Mouse (Mus musculus) hindbrain, embryonic 10.5 days (tissue): ENCODE results near the gene Sfrp4. TPM values are rescaled to one million over a fixed set of nuclear protein-coding genes. Genes with fewer than 3 reads are reported as not detected.

ENCODE experiments used
- DNase-seq: peaks from one replicate; pipeline ENCODE4 v3.0.0-alpha.2; 2017; ENCODE audit warnings: low spot score
- H3K27ac ChIP-seq: fragments of 300-500 bp; sonication (generic); 2 replicates; pipeline ENCODE4 v1.5.1; 2016; ENCODE audit warnings: mild to moderate bottlenecking, moderate library complexity
- H3K27me3 ChIP-seq: fragments of 300-500 bp; sonication (generic); 2 replicates; pipeline ENCODE4 v1.6.1; 2016; ENCODE audit warnings: mild to moderate bottlenecking; ENCODE audit not compliant: poor library complexity, insufficient read depth, severe bottlenecking
- H3K36me3 ChIP-seq: fragments of 300-500 bp; sonication (generic); 2 replicates; pipeline ENCODE4 v1.6.1; 2016; ENCODE audit warnings: mild to moderate bottlenecking, moderate library complexity
- H3K4me1 ChIP-seq: fragments of 300-500 bp; sonication (generic); replicated peaks from 2 replicates; pipeline ENCODE4 v1.6.1; 2016; ENCODE audit warnings: mild to moderate bottlenecking
- H3K4me3 ChIP-seq: fragments of 300-500 bp; sonication (generic); 2 replicates; pipeline ENCODE4 v1.5.1; 2016; ENCODE audit warnings: mild to moderate bottlenecking, moderate library complexity
- H3K9me3 ChIP-seq: fragments of 300-500 bp; sonication (generic); 2 replicates; pipeline ENCODE4 v1.6.1; 2016; ENCODE audit warnings: mild to moderate bottlenecking, moderate library complexity
- WGBS: fragments of 180-500 bp; shearing (Covaris S2); methylation state at CpG from one replicate; pipeline ENCODE4 v1.1.7; 2016; 5-methylcytosine and 5-hydroxymethylcytosine counted together
- polyA plus RNA-seq: library from polyadenylated mRNA; unstranded; fragments of >200 nt; fragmentation: Nextera tagmentation; extraction: Ambion mirVana; gene quantifications from 2 replicates; pipeline ENCODE4 v1.2.1, GENCODE M21; 2016

Sfrp4 gene
- polyA plus RNA-seq, 1 experiment from 2014 or later, result 1.3 TPM

GRCm38 (mm10) chr13:19614311-19614710, 8.6 kb upstream of the Sfrp4 start:
- no peak for DNase-seq
- H3K36me3 ChIP-seq, result no peaks in the 10 kb centered on the region
- no peak overlapping the region for H3K27ac ChIP-seq
- H3K4me1 ChIP-seq, result peaks cover 24% of the 10 kb centered on the region
- no peaks in the 10 kb centered on the region for H3K27me3 ChIP-seq
- no peak overlapping the region for H3K4me3 ChIP-seq
- 91% methylated on average over 1 of the region's 1 CpGs for WGBS
- no peaks in the 10 kb centered on the region for H3K9me3 ChIP-seq

DNA sequence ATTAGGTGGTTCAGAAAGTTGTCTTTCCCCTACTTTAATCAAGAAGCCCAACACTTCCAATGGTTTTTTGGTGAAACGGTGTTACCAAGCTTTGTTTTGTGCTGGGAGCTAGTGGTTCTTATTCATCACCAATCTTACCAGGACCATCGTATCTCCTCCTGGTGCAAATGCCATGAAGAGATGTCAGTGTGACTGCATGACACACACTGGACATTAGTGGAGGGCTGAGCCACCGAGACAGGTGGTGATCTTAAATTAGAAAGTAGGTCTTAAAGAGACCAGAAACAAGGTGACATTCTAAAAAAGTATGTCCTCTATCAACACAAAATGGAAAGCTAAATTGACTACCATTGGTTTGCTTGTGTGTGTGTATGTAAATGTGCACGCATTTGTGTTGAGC, 4.8 kb upstream of the Sfrp4 start:
- H3K4me1 ChIP-seq, result peaks cover 26% of the 10 kb centered on the region

DNA sequence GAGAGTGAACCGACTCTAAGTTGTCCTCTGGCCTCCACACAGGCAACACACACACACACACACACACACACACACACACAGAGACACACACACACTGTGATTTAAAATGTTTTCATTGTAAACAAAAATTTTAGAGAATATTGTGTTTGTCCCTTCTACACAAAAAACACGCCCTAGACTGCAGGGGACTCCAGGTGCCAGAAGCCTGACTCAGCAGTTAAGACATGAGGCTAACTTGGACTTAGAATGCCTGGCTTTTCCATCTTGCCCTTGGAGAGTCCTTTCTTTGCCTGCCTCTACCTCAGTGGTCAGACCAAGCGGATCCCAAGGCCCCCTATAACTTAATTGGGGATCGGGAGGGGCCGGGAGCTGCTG, 4.1 kb upstream of the Sfrp4 start:
- WGBS, result 10% methylated on average over 5 of the region's 5 CpGs
- peak overlapping the region; percentile 83 for H3K4me3 ChIP-seq
- H3K4me1 ChIP-seq, result peaks cover 33% of the 10 kb centered on the region
- no peaks in the 10 kb centered on the region for H3K9me3 ChIP-seq
- no peaks in the 10 kb centered on the region for H3K36me3 ChIP-seq
- H3K27ac ChIP-seq, result peak overlapping the region; percentile 93
- peaks cover 30% of the 10 kb centered on the region for H3K27me3 ChIP-seq
- DNase-seq, result no peak

More for the DNA sequence above, 4.8 kb upstream of the Sfrp4 start:
- WGBS, result 92% methylated on average over 4 of the region's 4 CpGs
- no peaks in the 10 kb centered on the region for H3K9me3 ChIP-seq
- DNase-seq, result no peak
- H3K4me3 ChIP-seq, result no peak overlapping the region
- peaks cover 23% of the 10 kb centered on the region for H3K27me3 ChIP-seq
- H3K36me3 ChIP-seq, result no peaks in the 10 kb centered on the region
- H3K27ac ChIP-seq, result no peak overlapping the region

DNA sequence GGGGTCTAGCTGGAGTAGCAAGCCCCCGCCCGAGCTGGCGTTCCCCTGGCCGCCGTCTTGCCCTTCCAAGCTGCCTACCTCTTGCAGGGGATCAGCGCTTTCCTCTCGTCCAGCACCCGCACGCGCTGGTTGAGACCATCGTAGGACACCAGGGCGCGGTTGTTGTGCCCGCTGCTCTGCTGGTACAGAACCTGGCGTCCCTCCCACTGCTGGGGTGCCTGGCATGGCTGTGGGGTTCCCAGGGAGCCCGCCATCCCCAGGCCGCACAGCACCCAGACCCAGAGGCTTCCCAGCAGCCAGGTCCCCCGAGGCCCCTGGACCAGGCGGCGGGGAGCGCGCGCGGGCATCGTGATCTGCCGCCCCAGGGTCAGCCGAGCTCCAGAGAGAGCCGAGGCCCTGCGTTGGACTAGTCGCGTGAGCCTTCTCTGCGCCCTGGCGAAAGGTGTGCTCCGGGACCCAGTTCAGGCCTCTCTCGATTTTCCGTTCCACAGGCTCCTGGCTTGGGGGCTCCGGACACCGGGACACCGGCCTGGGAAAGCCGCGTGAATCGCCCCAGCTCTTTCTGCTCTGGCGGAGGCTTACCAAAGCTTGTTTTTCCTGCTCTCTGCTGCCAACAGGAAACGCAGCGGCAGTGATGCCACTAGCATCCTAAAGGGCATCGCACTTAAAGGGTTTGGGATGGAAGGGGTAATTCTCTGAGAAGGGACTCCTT, 3.5 kb upstream of the Sfrp4 start, which contains the start of gene Epdr1:
Gene Epdr1, minus strand, starts transcription at position 712 of the 712 bp plus-strand sequence.
- peak within 1 kb of the TSS; percentile 93 for H3K27ac ChIP-seq
- DNase-seq, result peak; percentile 84
- H3K9me3 ChIP-seq, result no peaks in the 10 kb centered on the region
- under 1% methylated on average over 46 of the region's 46 CpGs for WGBS
- H3K4me1 ChIP-seq, result peaks cover 33% of the 10 kb centered on the region
- H3K36me3 ChIP-seq, result no peaks in the 10 kb centered on the region
- H3K27me3 ChIP-seq, result peaks cover 35% of the 10 kb centered on the region
- peak within 1 kb of the TSS; percentile 83 for H3K4me3 ChIP-seq

DNA sequence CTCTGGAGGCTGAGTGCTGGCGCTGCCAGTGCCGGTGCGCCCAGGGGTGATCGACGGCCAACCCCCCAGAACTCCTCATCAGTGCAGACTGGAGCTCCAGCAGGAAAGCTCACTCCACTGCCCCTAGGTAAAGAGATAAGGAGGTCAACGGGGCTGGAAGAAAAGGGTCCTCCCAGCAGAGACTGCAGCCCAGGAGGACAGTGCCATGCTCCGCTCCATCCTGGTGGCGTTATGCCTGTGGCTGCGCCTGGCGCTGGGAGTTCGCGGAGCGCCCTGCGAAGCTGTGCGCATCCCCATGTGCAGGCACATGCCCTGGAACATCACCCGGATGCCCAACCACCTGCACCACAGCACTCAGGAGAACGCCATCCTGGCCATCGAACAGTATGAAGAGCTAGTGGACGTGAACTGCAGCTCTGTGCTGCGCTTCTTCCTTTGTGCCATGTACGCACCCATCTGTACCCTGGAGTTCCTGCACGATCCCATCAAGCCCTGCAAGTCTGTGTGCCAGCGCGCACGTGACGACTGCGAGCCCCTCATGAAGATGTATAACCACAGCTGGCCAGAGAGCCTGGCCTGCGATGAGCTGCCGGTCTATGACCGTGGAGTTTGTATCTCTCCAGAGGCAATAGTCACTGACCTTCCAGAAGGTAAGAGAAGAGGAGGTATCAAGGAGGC, 463 bp downstream of the Sfrp4 start:
- no peak for DNase-seq
- H3K9me3 ChIP-seq, result no peaks in the 10 kb centered on the region
- no peaks in the 10 kb centered on the region for H3K36me3 ChIP-seq
- WGBS, result 21% methylated on average over 30 of the region's 30 CpGs
- H3K4me3 ChIP-seq, result peak overlapping the region; percentile 61
- peak overlapping the region; percentile 82 for H3K27ac ChIP-seq
- peaks cover 45% of the 10 kb centered on the region for H3K27me3 ChIP-seq
- H3K4me1 ChIP-seq, result peaks cover 29% of the 10 kb centered on the region

GRCm38 (mm10) chr13:19624632-19625320, 1.9 kb downstream of the Sfrp4 start:
- 88% methylated on average over 11 of the region's 11 CpGs for WGBS
- H3K36me3 ChIP-seq, result no peaks in the 10 kb centered on the region
- no peak for DNase-seq
- H3K4me3 ChIP-seq, result no peak overlapping the region
- no peaks in the 10 kb centered on the region for H3K9me3 ChIP-seq
- peaks cover 45% of the 10 kb centered on the region for H3K27me3 ChIP-seq
- no peak overlapping the region for H3K27ac ChIP-seq
- H3K4me1 ChIP-seq, result peaks cover 15% of the 10 kb centered on the region

DNA sequence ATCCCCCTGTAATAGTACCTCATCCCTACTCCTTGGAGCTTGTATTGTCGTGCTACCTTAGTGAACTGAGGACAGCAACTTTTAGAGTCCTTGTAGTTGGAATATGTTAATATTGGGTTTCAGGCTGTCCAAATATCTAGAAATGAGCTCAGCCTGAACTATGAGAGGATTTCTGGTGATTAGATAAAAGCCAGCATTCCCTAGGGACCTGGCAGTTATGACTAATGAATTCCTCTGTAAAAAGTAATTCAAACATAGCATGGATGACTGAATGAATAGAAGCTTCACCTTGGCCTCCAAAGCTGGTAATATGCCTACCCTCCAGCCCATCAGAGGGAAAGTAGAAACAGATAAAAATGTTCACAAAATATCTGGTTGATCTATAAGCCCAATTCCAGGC, 3.6 kb downstream of the Sfrp4 start:
- DNase-seq, result no peak
- Histone ChIP-seq H3K27me3 (peaks cover 34% of the 10 kb centered on the region), H3K9me3 (no peaks in the 10 kb centered on the region), H3K36me3 (no peaks in the 10 kb centered on the region), H3K27ac (no peak overlapping the region), H3K4me1 (peaks cover 15% of the 10 kb centered on the region), H3K4me3 (no peak overlapping the region)
- WGBS, result 82% methylated on average over 1 of the region's 1 CpGs

DNA sequence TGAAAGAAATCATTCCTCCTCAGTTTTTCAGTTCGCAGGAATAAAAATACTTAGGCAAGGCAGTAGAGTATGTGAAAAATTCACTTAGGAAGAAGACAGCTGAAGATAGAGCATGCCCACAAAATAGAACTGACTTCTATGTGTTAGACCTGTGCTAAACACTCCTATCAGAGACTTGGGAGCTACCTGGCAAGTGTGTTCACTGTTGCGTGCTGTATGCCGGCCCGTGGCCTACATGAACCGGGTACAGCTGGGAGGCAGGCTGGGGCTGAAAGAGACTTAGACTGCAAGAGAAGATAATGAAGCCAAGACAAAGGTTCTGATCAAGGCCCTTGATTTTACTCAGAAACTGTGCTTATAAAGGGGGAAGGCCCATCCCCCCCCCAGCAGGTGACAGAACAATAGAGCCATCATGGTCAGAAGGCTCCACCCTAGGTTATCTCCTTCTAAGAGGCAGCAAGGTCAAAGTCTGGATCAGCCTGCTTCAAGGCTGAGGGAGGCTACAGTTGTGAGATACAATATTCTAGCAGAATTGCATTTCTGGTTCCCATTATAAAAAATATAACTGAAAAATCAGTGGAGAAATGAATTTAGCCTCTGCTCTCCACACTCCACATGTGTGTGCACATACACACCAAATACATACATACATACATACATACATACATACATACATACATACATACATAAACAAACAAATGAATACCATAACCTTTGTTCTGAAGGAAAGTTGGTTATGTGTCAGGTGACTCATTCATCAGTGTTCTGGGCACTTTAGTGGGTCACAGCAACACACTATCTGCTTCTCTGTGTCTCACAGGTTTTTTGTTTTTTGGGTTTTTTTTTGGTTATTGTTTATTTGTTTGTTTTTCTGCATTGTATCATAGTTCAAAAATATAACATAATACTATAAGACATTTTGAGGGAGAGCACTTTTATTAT, 8.1 kb downstream of the Sfrp4 start:
- Histone ChIP-seq H3K4me1 (peaks cover 4% of the 10 kb centered on the region; the same call in 1 of the 2 replicates), H3K4me3 (no peak overlapping the region), H3K9me3 (no peaks in the 10 kb centered on the region), H3K27ac (no peak overlapping the region), H3K27me3 (no peaks in the 10 kb centered on the region), H3K36me3 (no peaks in the 10 kb centered on the region)
- no peak for DNase-seq
- WGBS, result 91% methylated on average over 5 of the region's 5 CpGs

DNA sequence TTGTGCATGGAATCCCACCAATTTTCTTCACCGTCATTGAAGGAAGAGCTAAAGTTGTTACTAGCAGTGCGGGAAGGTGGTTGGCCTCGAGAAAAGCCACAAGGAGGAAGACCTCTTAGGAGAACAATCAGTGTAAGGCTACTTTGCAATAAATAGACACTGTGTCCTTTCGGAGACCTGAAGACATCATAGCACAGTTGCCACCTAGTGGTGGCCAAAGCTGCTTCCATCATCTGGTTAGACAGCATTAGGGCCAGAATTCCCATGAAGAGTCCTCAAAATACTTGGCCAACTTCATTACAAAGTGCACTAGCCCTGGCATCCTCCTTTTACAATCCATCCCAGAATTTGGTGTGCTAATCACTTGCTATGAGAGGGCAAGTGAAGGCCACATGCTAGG, 13.2 kb downstream of the Sfrp4 start:
- Histone ChIP-seq H3K4me3 (no peak overlapping the region), H3K27me3 (no peaks in the 10 kb centered on the region), H3K4me1 (peaks cover 4% of the 10 kb centered on the region; the same call in 1 of the 2 replicates), H3K9me3 (no peaks in the 10 kb centered on the region), H3K36me3 (no peaks in the 10 kb centered on the region), H3K27ac (no peak overlapping the region)
- peak; percentile 8 for DNase-seq
- 70% methylated on average over 4 of the region's 4 CpGs for WGBS

GRCm38 (mm10) chr13:19640203-19640851, 17.4 kb downstream of the Sfrp4 start:
- no peaks in the 10 kb centered on the region for H3K36me3 ChIP-seq
- 96% methylated on average over 2 of the region's 2 CpGs for WGBS
- no peaks in the 10 kb centered on the region for H3K27me3 ChIP-seq
- H3K27ac ChIP-seq, result no peak overlapping the region
- H3K4me3 ChIP-seq, result no peak overlapping the region
- no peaks in the 10 kb centered on the region for H3K4me1 ChIP-seq
- H3K9me3 ChIP-seq, result no peaks in the 10 kb centered on the region
- DNase-seq, result no peak

- Histone ChIP-seq H3K4me1 (no peaks in the 10 kb centered on the region), H3K36me3 (no peaks in the 10 kb centered on the region), H3K9me3 (no peaks in the 10 kb centered on the region), H3K27me3 (no peaks in the 10 kb centered on the region), H3K4me3 (no peak overlapping the region), H3K27ac (no peak overlapping the region)
- no peak for DNase-seq
- WGBS, result 89% methylated on average over 1 of the region's 1 CpGs
These were observed 20.6 kb downstream of the Sfrp4 start for GRCm38 (mm10) chr13:19643519-19643918.

- 75% methylated on average over 2 of the region's 2 CpGs for WGBS
- no peak overlapping the region for H3K4me3 ChIP-seq
- no peaks in the 10 kb centered on the region for H3K36me3 ChIP-seq
- no peaks in the 10 kb centered on the region for H3K9me3 ChIP-seq
- no peak overlapping the region for H3K27ac ChIP-seq
- no peaks in the 10 kb centered on the region for H3K27me3 ChIP-seq
- no peak for DNase-seq
- no peaks in the 10 kb centered on the region for H3K4me1 ChIP-seq
These were observed 21.3 kb downstream of the Sfrp4 start for GRCm38 (mm10) chr13:19644225-19644624.
